Mouse (Mus musculus): ENCODE results near the gene 2210016L21Rik. TPM values are rescaled to one million over a fixed set of nuclear protein-coding genes. Genes with fewer than 3 reads are reported as not detected.
"Not testable (repeated sequence)": the region's sequence is repeated elsewhere in the genome, so short reads cannot be mapped to it uniquely, and the experiment has no call there.

The 2210016L21Rik gene
- 15.6 and 15.8 TPM in 2 replicates for total RNA-seq (2017)

- ATAC-seq (ENCODE audit: extremely low read depth, insufficient number of reproducible peaks, low FRiP score, poor library complexity, severe bottlenecking) = peak; percentile 99
Observed at GRCm38 (mm10) chr5:114942074-114942765, at the start of gene 2210016L21Rik. Gene 2210016L21Rik (plus strand): TSS chr5:114942158.

- ATAC-seq (ENCODE audit: extremely low read depth, insufficient number of reproducible peaks, low FRiP score, poor library complexity, severe bottlenecking) = no peak
Observed at GRCm38 (mm10) chr5:114895542-114895941, 46.4 kb upstream of the 2210016L21Rik start.

GRCm38 (mm10) chr5:114896688-114897373 is 45.1 kb upstream of the 2210016L21Rik start, which contains the start of gene Oasl2:
Gene Oasl2 (plus strand): TSS chr5:114896936.
- ATAC-seq (ENCODE audit: extremely low read depth, insufficient number of reproducible peaks, low FRiP score, poor library complexity, severe bottlenecking) = peak; percentile 19; the same call in 1 of the 2 replicates

- ATAC-seq (ENCODE audit: extremely low read depth, insufficient number of reproducible peaks, low FRiP score, poor library complexity, severe bottlenecking) = peak; percentile 61
Observed at GRCm38 (mm10) chr5:114897374-114897793, 44.6 kb upstream of the 2210016L21Rik start.

GRCm38 (mm10) chr5:114898857-114899256 is 43.1 kb upstream of the 2210016L21Rik start:
- ATAC-seq (ENCODE audit: extremely low read depth, insufficient number of reproducible peaks, low FRiP score, poor library complexity, severe bottlenecking) = no peak

- peak; percentile 87 for ATAC-seq (ENCODE audit: extremely low read depth, insufficient number of reproducible peaks, low FRiP score, poor library complexity, severe bottlenecking)
Observed at GRCm38 (mm10) chr5:114902413-114902812, 39.5 kb upstream of the 2210016L21Rik start.

GRCm38 (mm10) chr5:114908598-114909305 is 33.2 kb upstream of the 2210016L21Rik start:
- ATAC-seq (ENCODE audit: extremely low read depth, insufficient number of reproducible peaks, low FRiP score, poor library complexity, severe bottlenecking) = no peak

- ATAC-seq (ENCODE audit: extremely low read depth, insufficient number of reproducible peaks, low FRiP score, poor library complexity, severe bottlenecking) = no peak
Observed at GRCm38 (mm10) chr5:114913686-114914085, 28.3 kb upstream of the 2210016L21Rik start.

- ATAC-seq (ENCODE audit: extremely low read depth, insufficient number of reproducible peaks, low FRiP score, poor library complexity, severe bottlenecking) = no peak
Observed at GRCm38 (mm10) chr5:114914855-114915254, 27.1 kb upstream of the 2210016L21Rik start.

- no peak for ATAC-seq (ENCODE audit: extremely low read depth, insufficient number of reproducible peaks, low FRiP score, poor library complexity, severe bottlenecking)
Observed at GRCm38 (mm10) chr5:114915854-114916253, 26.1 kb upstream of the 2210016L21Rik start.

- peak; percentile 61; the same call in 1 of the 2 replicates for ATAC-seq (ENCODE audit: extremely low read depth, insufficient number of reproducible peaks, low FRiP score, poor library complexity, severe bottlenecking)
Observed at GRCm38 (mm10) chr5:114916777-114917176, 25.2 kb upstream of the 2210016L21Rik start.

- ATAC-seq (ENCODE audit: extremely low read depth, insufficient number of reproducible peaks, low FRiP score, poor library complexity, severe bottlenecking) = not testable (repeated sequence)
Observed at GRCm38 (mm10) chr5:114917357-114917756, 24.6 kb upstream of the 2210016L21Rik start.

- ATAC-seq (ENCODE audit: extremely low read depth, insufficient number of reproducible peaks, low FRiP score, poor library complexity, severe bottlenecking) = peak; percentile 86
Observed at GRCm38 (mm10) chr5:114921551-114922365, 20.2 kb upstream of the 2210016L21Rik start.

- ATAC-seq (ENCODE audit: extremely low read depth, insufficient number of reproducible peaks, low FRiP score, poor library complexity, severe bottlenecking) = peak; percentile 17; the same call in 1 of the 2 replicates
Observed at GRCm38 (mm10) chr5:114922366-114922731, 19.6 kb upstream of the 2210016L21Rik start.

- ATAC-seq (ENCODE audit: extremely low read depth, insufficient number of reproducible peaks, low FRiP score, poor library complexity, severe bottlenecking) = peak; percentile 20
Observed at GRCm38 (mm10) chr5:114922998-114923473, 18.9 kb upstream of the 2210016L21Rik start, which contains the start of gene Oasl1. Gene Oasl1 (plus strand): TSS chr5:114923240.

GRCm38 (mm10) chr5:114926153-114926684 is 15.7 kb upstream of the 2210016L21Rik start:
- no peak for ATAC-seq (ENCODE audit: extremely low read depth, insufficient number of reproducible peaks, low FRiP score, poor library complexity, severe bottlenecking)

GRCm38 (mm10) chr5:114926753-114927152 is 15.2 kb upstream of the 2210016L21Rik start:
- no peak for ATAC-seq (ENCODE audit: extremely low read depth, insufficient number of reproducible peaks, low FRiP score, poor library complexity, severe bottlenecking)

GRCm38 (mm10) chr5:114931626-114932025 is 10.3 kb upstream of the 2210016L21Rik start:
- ATAC-seq (ENCODE audit: extremely low read depth, insufficient number of reproducible peaks, low FRiP score, poor library complexity, severe bottlenecking) = no peak
